Mouse (Mus musculus) liver, embryonic 15.5 days (tissue): ENCODE measurements around the gene Cog6. TPM values are rescaled to one million over a fixed set of nuclear protein-coding genes. Genes with fewer than 3 reads are reported as not detected.

Experiments
- ATAC-seq: fragments of 200-750 bp; cut with Nextera tagmentation; 2 replicates; pipeline ENCODE4 v1.8.0; 2017; ENCODE audit warnings: moderate number of reproducible peaks, mild to moderate bottlenecking, moderate library complexity; ENCODE audit not compliant: insufficient read depth
- H3K27ac ChIP-seq: fragments of 300-500 bp; sonication (generic); replicated peaks from 2 replicates; pipeline ENCODE4 v1.5.1; 2015; ENCODE audit warnings: mild to moderate bottlenecking, inconsistent platforms
- H3K27me3 ChIP-seq: fragments of 300-500 bp; sonication (generic); 2 replicates; pipeline ENCODE4 v1.6.1; 2015; ENCODE audit warnings: mild to moderate bottlenecking, inconsistent platforms
- H3K36me3 ChIP-seq: fragments of 300-500 bp; sonication (generic); replicated peaks from 2 replicates; pipeline ENCODE4 v1.6.1; 2015; ENCODE audit warnings: moderate library complexity, mild to moderate bottlenecking, inconsistent platforms
- H3K4me1 ChIP-seq: fragments of 300-500 bp; sonication (generic); replicated peaks from 2 replicates; pipeline ENCODE4 v1.6.1; 2015; ENCODE audit warnings: inconsistent platforms
- H3K4me2 ChIP-seq: fragments of 300-500 bp; sonication (generic); 2 replicates; pipeline ENCODE4 v1.6.1; 2015; ENCODE audit warnings: moderate library complexity, mild to moderate bottlenecking, inconsistent platforms
- H3K4me3 ChIP-seq: fragments of 300-500 bp; sonication (generic); replicated peaks from 2 replicates; pipeline ENCODE4 v1.5.1; 2015; ENCODE audit warnings: mild to moderate bottlenecking, inconsistent platforms
- H3K9ac ChIP-seq: fragments of 300-500 bp; sonication (generic); 2 replicates; pipeline ENCODE4 v1.6.1; 2015; ENCODE audit warnings: moderate library complexity, mild to moderate bottlenecking, inconsistent platforms
- H3K9me3 ChIP-seq: fragments of 300-500 bp; sonication (generic); replicated peaks from 2 replicates; pipeline ENCODE4 v1.6.1; 2016; ENCODE audit warnings: inconsistent platforms
- WGBS: fragments of 180-500 bp; shearing (Covaris S2); methylation state at CpG from one replicate; pipeline ENCODE4 v1.1.7; 2015; ENCODE audit warnings: mixed read lengths; ENCODE audit not compliant: insufficient replicate concordance; 5-methylcytosine and 5-hydroxymethylcytosine counted together
- polyA plus RNA-seq: library from polyadenylated mRNA; unstranded; fragments of >200 nt; fragmentation: Nextera tagmentation; extraction: Ambion mirVana; gene quantifications from 2 replicates; pipeline ENCODE4 v1.2.1, GENCODE M21; 2015

The Cog6 gene
- polyA plus RNA-seq = 11.6 and 13.4 TPM in 2 replicates

GRCm38 (mm10) chr3:53016436-53017340 lies at the start of gene Cog6:
Gene Cog6 (minus strand): TSS chr3:53017237.
- H3K27ac ChIP-seq = peak within 1 kb of the TSS; percentile 80
- peak; percentile 91 for ATAC-seq
- peak within 1 kb of the TSS; percentile 82 for H3K4me2 ChIP-seq
- peaks cover 5% of the 10 kb centered on the region for H3K4me1 ChIP-seq
- H3K27me3 ChIP-seq = no peaks in the 10 kb centered on the region
- H3K9me3 ChIP-seq = no peaks in the 10 kb centered on the region
- H3K36me3 ChIP-seq = peaks cover 13% of the 10 kb centered on the region
- H3K9ac ChIP-seq = peak within 1 kb of the TSS; percentile 75
- 4% methylated on average over 53 of the region's 53 CpGs for WGBS
- H3K4me3 ChIP-seq = peak within 1 kb of the TSS; percentile 86

- ATAC-seq = no peak
Observed at GRCm38 (mm10) chr3:53066095-53066372, 49.0 kb upstream of the Cog6 start.

GRCm38 (mm10) chr3:53065267-53066094 lies 48.4 kb upstream of the Cog6 start:
- no peaks in the 10 kb centered on the region for H3K27me3 ChIP-seq
- no peak overlapping the region for H3K27ac ChIP-seq

More at GRCm38 (mm10) chr3:53066095-53066372, 49.0 kb upstream of the Cog6 start:
- no peak overlapping the region for H3K9ac ChIP-seq
- 54% methylated on average over 4 of the region's 4 CpGs for WGBS
- no peaks in the 10 kb centered on the region for H3K4me1 ChIP-seq
- H3K27me3 ChIP-seq = no peaks in the 10 kb centered on the region
- H3K9me3 ChIP-seq = no peaks in the 10 kb centered on the region
- H3K4me3 ChIP-seq = no peak overlapping the region
- H3K27ac ChIP-seq = no peak overlapping the region
- no peaks in the 10 kb centered on the region for H3K36me3 ChIP-seq
- no peak overlapping the region for H3K4me2 ChIP-seq

GRCm38 (mm10) chr3:53063423-53064147 lies 46.5 kb upstream of the Cog6 start:
- no peak for ATAC-seq

More at GRCm38 (mm10) chr3:53065267-53066094, 48.4 kb upstream of the Cog6 start:
- H3K9me3 ChIP-seq = no peaks in the 10 kb centered on the region
- H3K36me3 ChIP-seq = no peaks in the 10 kb centered on the region
- 65% methylated on average over 13 of the region's 13 CpGs for WGBS
- no peak overlapping the region for H3K9ac ChIP-seq
- H3K4me3 ChIP-seq = no peak overlapping the region
- H3K4me2 ChIP-seq = no peak overlapping the region
- no peaks in the 10 kb centered on the region for H3K4me1 ChIP-seq
- ATAC-seq = no peak

GRCm38 (mm10) chr3:53059959-53060358 lies 42.9 kb upstream of the Cog6 start:
- Histone ChIP-seq H3K9ac (no peak overlapping the region), H3K4me1 (no peaks in the 10 kb centered on the region), H3K4me3 (no peak overlapping the region), H3K9me3 (no peaks in the 10 kb centered on the region), H3K4me2 (no peak overlapping the region), H3K36me3 (no peaks in the 10 kb centered on the region), H3K27ac (no peak overlapping the region), H3K27me3 (no peaks in the 10 kb centered on the region)
- ATAC-seq = no peak
- 60% methylated on average over 2 of the region's 2 CpGs for WGBS

More at GRCm38 (mm10) chr3:53063423-53064147, 46.5 kb upstream of the Cog6 start:
- 46% methylated on average over 13 of the region's 13 CpGs for WGBS
- Histone ChIP-seq H3K4me1 (no peaks in the 10 kb centered on the region), H3K9ac (no peak overlapping the region), H3K4me3 (no peak overlapping the region), H3K4me2 (no peak overlapping the region), H3K36me3 (no peaks in the 10 kb centered on the region), H3K9me3 (no peaks in the 10 kb centered on the region), H3K27ac (no peak overlapping the region), H3K27me3 (no peaks in the 10 kb centered on the region)

GRCm38 (mm10) chr3:53056430-53056829 lies 39.4 kb upstream of the Cog6 start:
- H3K4me1 ChIP-seq = no peaks in the 10 kb centered on the region
- no peak overlapping the region for H3K27ac ChIP-seq
- no peak overlapping the region for H3K9ac ChIP-seq
- H3K4me2 ChIP-seq = no peak overlapping the region
- H3K4me3 ChIP-seq = no peak overlapping the region
- H3K36me3 ChIP-seq = no peaks in the 10 kb centered on the region
- ATAC-seq = no peak
- no peaks in the 10 kb centered on the region for H3K9me3 ChIP-seq
- 67% methylated on average over 10 of the region's 10 CpGs for WGBS
- no peaks in the 10 kb centered on the region for H3K27me3 ChIP-seq

- H3K4me1 ChIP-seq = no peaks in the 10 kb centered on the region
- H3K4me3 ChIP-seq = no peak overlapping the region
- WGBS = 69% methylated on average over 8 of the region's 8 CpGs
- H3K9ac ChIP-seq = no peak overlapping the region
- no peaks in the 10 kb centered on the region for H3K27me3 ChIP-seq
- H3K36me3 ChIP-seq = no peaks in the 10 kb centered on the region
- no peak overlapping the region for H3K27ac ChIP-seq
- H3K4me2 ChIP-seq = no peak overlapping the region
- H3K9me3 ChIP-seq = no peaks in the 10 kb centered on the region
- no peak for ATAC-seq
Observed at GRCm38 (mm10) chr3:53052385-53052784, 35.3 kb upstream of the Cog6 start.

GRCm38 (mm10) chr3:53046371-53046770 lies 29.3 kb upstream of the Cog6 start:
- Histone ChIP-seq H3K4me2 (no peak overlapping the region), H3K27ac (no peak overlapping the region), H3K4me1 (peaks cover 4% of the 10 kb centered on the region; the same call in 1 of the 2 replicates), H3K27me3 (peaks cover 31% of the 10 kb centered on the region), H3K9ac (no peak overlapping the region), H3K36me3 (no peaks in the 10 kb centered on the region), H3K9me3 (no peaks in the 10 kb centered on the region), H3K4me3 (no peak overlapping the region)
- 71% methylated on average over 6 of the region's 6 CpGs for WGBS
- no peak for ATAC-seq

GRCm38 (mm10) chr3:53045697-53046096 lies 28.7 kb upstream of the Cog6 start:
- 45% methylated on average over 4 of the region's 4 CpGs for WGBS
- Histone ChIP-seq H3K9me3 (no peaks in the 10 kb centered on the region), H3K4me3 (no peak overlapping the region), H3K27me3 (peaks cover 38% of the 10 kb centered on the region), H3K4me1 (peaks cover 4% of the 10 kb centered on the region; the same call in 1 of the 2 replicates), H3K36me3 (no peaks in the 10 kb centered on the region), H3K4me2 (no peak overlapping the region), H3K27ac (no peak overlapping the region), H3K9ac (no peak overlapping the region)
- no peak for ATAC-seq

GRCm38 (mm10) chr3:53044682-53045299 lies 27.8 kb upstream of the Cog6 start:
- Histone ChIP-seq H3K27me3 (peaks cover 47% of the 10 kb centered on the region), H3K27ac (no peak overlapping the region), H3K4me2 (no peak overlapping the region), H3K4me1 (peaks cover 4% of the 10 kb centered on the region; the same call in 1 of the 2 replicates), H3K9me3 (no peaks in the 10 kb centered on the region), H3K4me3 (no peak overlapping the region), H3K36me3 (no peaks in the 10 kb centered on the region), H3K9ac (no peak overlapping the region)
- ATAC-seq = no peak
- 55% methylated on average over 11 of the region's 11 CpGs for WGBS
